Mouse (Mus musculus): ENCODE data around the gene Nrxn3.

DNA sequence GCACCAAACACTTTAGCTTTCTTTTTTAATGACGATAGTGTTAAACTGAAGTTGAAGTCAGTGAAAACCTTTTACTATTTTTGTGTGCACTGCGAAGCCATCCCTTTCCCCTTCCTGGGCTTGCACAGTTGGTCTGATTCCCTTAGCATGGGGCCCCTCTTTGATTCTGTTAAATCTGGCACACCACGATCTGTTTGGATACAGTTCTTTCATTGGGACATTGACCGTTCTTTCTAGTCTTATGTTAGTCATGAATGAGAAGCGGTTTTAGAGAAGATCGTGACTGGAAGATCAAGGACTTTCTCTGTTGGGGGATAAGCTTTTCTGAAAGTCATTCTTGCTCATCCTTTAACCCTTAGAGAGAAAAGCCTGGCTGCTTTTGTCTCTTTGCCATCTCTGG is 118.7 kb downstream of the Nrxn3 start:
- TF ChIP-seq GATA1 (IDR thresholded peaks at IDR 0.05; ENCODE audit: borderline replicate concordance, low read length) (no peak), FLI1 (IDR thresholded peaks at IDR 0.05; ENCODE audit: low read length) (no peak)
